ENCODE assay signal across 29 mouse cellular contexts in the genomic region with DNA sequence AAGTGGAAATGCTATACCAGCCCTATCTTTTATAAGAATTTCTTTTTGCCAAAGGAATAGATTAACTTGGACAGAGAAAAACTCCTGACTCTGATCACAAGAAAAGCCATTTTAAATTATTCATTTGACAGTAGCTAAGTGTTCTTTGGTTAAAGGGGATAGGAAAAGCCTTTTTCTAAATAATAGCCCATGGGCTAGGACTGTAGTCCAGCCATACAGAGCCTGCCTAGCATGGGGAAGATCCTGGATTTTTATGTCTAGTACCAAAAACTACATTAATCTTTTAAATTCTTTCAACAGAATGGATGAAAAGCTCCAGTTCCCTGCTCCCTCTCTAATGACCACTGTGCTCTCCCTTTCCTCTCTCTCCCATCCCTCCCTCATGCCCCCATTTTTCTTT.
"Had no signal": no experiment of that assay in that cellular context is flagged by ENCODE, and none has a peak within 500 bp of the region (broad histone marks: within the 10 kb centered on the region; RNA-seq: fewer than 3 reads in every experiment).

No protein-coding gene starts in this region.

- H3K9me3 ChIP-seq: limb, embryonic 10.5 days; limb, embryonic 12.5 days; limb, embryonic 13.5 days; limb, embryonic 15.5 days; liver, embryonic 12.5 days; liver, embryonic 13.5 days; liver, embryonic 15.5 days; lung, embryonic 15.5 days; midbrain, embryonic 12.5 days; neural tube, embryonic 12.5 days had no signal

- H3K4me3 ChIP-seq: left cerebral cortex, adult 2 months; limb, embryonic 10.5 days; limb, embryonic 12.5 days; limb, embryonic 13.5 days; limb, embryonic 15.5 days; liver, embryonic 12.5 days; liver, embryonic 13.5 days; liver, embryonic 15.5 days; lung, embryonic 15.5 days; megakaryocyte, embryonic 14.5 days; midbrain, embryonic 12.5 days; myocyte; neural tube, embryonic 12.5 days had no signal

- H3K27ac ChIP-seq: left cerebral cortex, adult 2 months; limb, embryonic 10.5 days; limb, embryonic 12.5 days; limb, embryonic 13.5 days; limb, embryonic 15.5 days; liver, embryonic 12.5 days; liver, embryonic 13.5 days; liver, embryonic 14.5 days; liver, embryonic 15.5 days; lung, embryonic 15.5 days; macrophage; midbrain, embryonic 12.5 days; neural tube, embryonic 12.5 days had no signal

- H3K4me2 ChIP-seq: limb, embryonic 12.5 days; limb, embryonic 13.5 days; limb, embryonic 15.5 days; liver, embryonic 11.5 days; liver, embryonic 12.5 days; liver, embryonic 13.5 days; liver, embryonic 15.5 days; lung, embryonic 14.5 days; lung, embryonic 15.5 days; midbrain, embryonic 11.5 days; midbrain, embryonic 12.5 days; neural tube, embryonic 12.5 days had no signal

- H3K36me3 ChIP-seq: limb, embryonic 10.5 days; limb, embryonic 12.5 days; limb, embryonic 13.5 days; limb, embryonic 15.5 days; liver, embryonic 12.5 days; liver, embryonic 13.5 days; liver, embryonic 15.5 days; lung, embryonic 15.5 days; midbrain, embryonic 12.5 days; neural tube, embryonic 12.5 days had no signal

- DNase-seq: layer of hippocampus, postnatal 36 days; left cerebral cortex, postnatal 4 days; liver; liver, embryonic 13.5 days; liver, postnatal 0 days; lung, adult 18-20 months; lung, adult 2 months; lung, embryonic 14.5 days; lung, postnatal 10 days; lung, postnatal 14 days; lung, postnatal 36 days; lung, postnatal 4 days had no signal

- H3K9ac ChIP-seq: limb, embryonic 12.5 days; limb, embryonic 13.5 days; limb, embryonic 15.5 days; liver, embryonic 12.5 days; liver, embryonic 13.5 days; liver, embryonic 14.5 days; liver, embryonic 15.5 days; liver, postnatal 0 days; lung, embryonic 14.5 days; lung, embryonic 15.5 days; midbrain, embryonic 12.5 days; neural tube, embryonic 12.5 days had no signal

- H3K4me1 ChIP-seq: limb, embryonic 10.5 days; limb, embryonic 12.5 days; limb, embryonic 13.5 days; limb, embryonic 15.5 days; liver, embryonic 12.5 days; liver, embryonic 13.5 days; liver, embryonic 15.5 days; lung, embryonic 15.5 days; megakaryocyte, embryonic 14.5 days; midbrain, embryonic 12.5 days; neural tube, embryonic 12.5 days had no signal

- H3K27me3 ChIP-seq: limb, embryonic 12.5 days; limb, embryonic 13.5 days; limb, embryonic 15.5 days; liver, embryonic 12.5 days; liver, embryonic 13.5 days; liver, embryonic 15.5 days; lung, embryonic 15.5 days; megakaryocyte, embryonic 14.5 days; midbrain, embryonic 12.5 days; neural tube, embryonic 12.5 days had no signal

- ATAC-seq: liver, embryonic 12.5 days; liver, postnatal 0 days; lung, postnatal 0 days had no signal
